Mouse (Mus musculus) G1E (cell line): ENCODE results near the gene Dhcr24. TPM values are rescaled to one million over a fixed set of nuclear protein-coding genes. Genes with fewer than 3 reads are reported as not detected.

Experiments used
- ATAC-seq: 2 replicates; pipeline ENCODE4 v1.8.0; 2016; ENCODE audit warnings: mild to moderate bottlenecking; ENCODE audit not compliant: insufficient number of reproducible peaks, poor library complexity, low FRiP score, severe bottlenecking; ENCODE audit errors: extremely low read depth
- DNase-seq: peaks from one replicate; pipeline ENCODE4 v3.0.0; 2012; ENCODE audit warnings: low spot score
- H3K27me3 ChIP-seq: 2 replicates; pipeline ENCODE4 v1.6.1; 2012; ENCODE audit warnings: mild to moderate bottlenecking, low read length, inconsistent platforms; ENCODE audit not compliant: insufficient read depth
- H3K36me3 ChIP-seq: replicated peaks from 2 replicates; pipeline ENCODE3; 2012; ENCODE audit warnings: mild to moderate bottlenecking, inconsistent platforms
- H3K4me1 ChIP-seq: 2 replicates; pipeline ENCODE4 v1.6.1; 2012; ENCODE audit warnings: low read depth, low read length, inconsistent platforms, mixed read lengths; ENCODE audit not compliant: insufficient read depth
- H3K4me3 ChIP-seq: 2 replicates; pipeline ENCODE4 v1.5.1; 2012; ENCODE audit warnings: low read depth, mild to moderate bottlenecking, inconsistent platforms, low read length, moderate library complexity, mixed read lengths
- H3K9me3 ChIP-seq: replicated peaks from 2 replicates; pipeline ENCODE4 v1.6.1; 2012; ENCODE audit warnings: inconsistent platforms
- CTCF ChIP-seq: IDR thresholded peaks from 2 replicates; pipeline ENCODE4 v1.5.1; 2012; ENCODE audit warnings: low read depth, low read length, inconsistent platforms, mixed read lengths
- GATA1 ChIP-seq: IDR thresholded peaks from 2 replicates; pipeline ENCODE4 v1.6.1; 2012; ENCODE audit warnings: borderline replicate concordance, low read length, inconsistent platforms, mixed read lengths
- GATA2 ChIP-seq: IDR thresholded peaks from 2 replicates; pipeline ENCODE4 v1.6.1; 2012; ENCODE audit warnings: low read depth, low read length, inconsistent platforms, borderline replicate concordance
- POLR2AphosphoS5 ChIP-seq: IDR thresholded peaks from 2 replicates; pipeline ENCODE4 v1.6.1; 2012; ENCODE audit warnings: low read depth, low read length, inconsistent platforms; ENCODE audit not compliant: insufficient replicate concordance
- TAL1 ChIP-seq: conservative IDR thresholded peaks from 2 replicates; pipeline ENCODE4 v1.6.1; 2012; ENCODE audit warnings: low read depth, low read length, inconsistent platforms, mixed read lengths
- polyA plus RNA-seq: library from polyadenylated mRNA; stranded (reverse); fragments of >175 nt; gene quantifications from 2 replicates; pipeline ENCODE4 v1.2.3, GENCODE M21; 2012
- total RNA-seq, 2 experiments: library from RNA; stranded (forward) in 1 of 2; stranded (reverse) in 1 of 2; fragments of 200-1000 nt in 1 of 2; fragments of >200 nt in 1 of 2; fragmentation: Nextera tagmentation in 1 of 2; gene quantifications; 2 replicates each; pipeline ENCODE4 v1.2.3; 2014 to 2017

Gene Dhcr24
- total and polyA plus RNA-seq, 3 experiments = 15.4 to 43.4 (median 33.2) TPM

DNA sequence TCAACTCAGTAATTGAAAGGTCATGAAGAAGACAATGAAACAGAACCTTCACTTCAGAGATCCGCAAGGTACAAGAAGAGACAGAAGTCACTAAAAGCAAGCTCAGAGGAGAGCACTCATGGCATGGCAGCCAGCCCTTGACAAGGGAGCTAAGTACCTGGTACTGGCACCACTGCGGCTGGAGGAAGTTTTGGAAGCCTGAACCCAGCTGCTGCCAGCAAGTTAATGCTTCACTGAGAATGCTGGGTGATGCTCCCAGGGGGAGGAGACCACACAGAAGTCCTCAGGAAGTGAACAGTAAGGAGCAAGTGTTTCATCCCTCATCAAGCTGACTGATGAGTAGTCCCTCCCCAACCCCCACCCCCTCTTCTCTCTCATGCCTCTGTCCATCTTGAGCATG is 18.6 kb upstream of the Dhcr24 start:
- Histone ChIP-seq H3K9me3 (no peaks in the 10 kb centered on the region), H3K4me1 (no peaks in the 10 kb centered on the region), H3K4me3 (no peak overlapping the region), H3K27me3 (peaks cover 51% of the 10 kb centered on the region), H3K36me3 (no peaks in the 10 kb centered on the region)
- no peak for DNase-seq
- ATAC-seq = no peak
- TF ChIP-seq GATA2 = no peak
- no peak for TF ChIP-seq TAL1
- TF ChIP-seq GATA1 = no peak
- TF ChIP-seq CTCF = no peak
- no peak for TF ChIP-seq POLR2AphosphoS5

DNA sequence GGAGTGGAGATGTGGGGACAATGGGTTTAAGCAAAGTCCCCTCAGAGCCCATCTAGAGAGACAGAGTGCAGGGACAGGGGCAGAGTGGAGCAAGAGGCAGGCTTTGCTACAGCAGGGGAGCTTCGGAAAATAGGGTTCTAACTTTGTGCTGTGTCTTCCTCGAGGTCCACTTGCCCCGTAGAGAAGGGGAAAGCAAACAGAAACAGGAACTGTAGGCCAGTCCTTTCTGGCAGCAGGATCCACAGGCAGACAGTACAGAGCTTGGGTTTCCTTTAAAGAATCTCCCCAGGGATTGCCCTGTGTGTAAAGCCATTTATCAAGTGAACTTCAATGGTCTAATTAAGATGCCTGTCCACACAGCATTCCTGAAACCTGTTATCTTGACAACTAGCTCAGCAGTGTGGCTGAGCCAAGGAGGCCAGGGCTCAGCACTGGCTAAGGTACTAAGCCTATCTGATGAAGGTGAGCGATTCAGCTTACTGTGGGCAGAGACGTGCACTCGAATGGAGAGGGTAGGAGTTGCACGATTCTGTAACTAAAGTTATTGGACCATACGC is 14.9 kb upstream of the Dhcr24 start:
- Histone ChIP-seq H3K9me3 (no peaks in the 10 kb centered on the region), H3K4me3 (no peak overlapping the region), H3K27me3 (peaks cover 55% of the 10 kb centered on the region), H3K36me3 (no peaks in the 10 kb centered on the region), H3K4me1 (no peaks in the 10 kb centered on the region)
- DNase-seq (no peak), ATAC-seq (no peak)
- no peak for TF ChIP-seq TAL1

DNA sequence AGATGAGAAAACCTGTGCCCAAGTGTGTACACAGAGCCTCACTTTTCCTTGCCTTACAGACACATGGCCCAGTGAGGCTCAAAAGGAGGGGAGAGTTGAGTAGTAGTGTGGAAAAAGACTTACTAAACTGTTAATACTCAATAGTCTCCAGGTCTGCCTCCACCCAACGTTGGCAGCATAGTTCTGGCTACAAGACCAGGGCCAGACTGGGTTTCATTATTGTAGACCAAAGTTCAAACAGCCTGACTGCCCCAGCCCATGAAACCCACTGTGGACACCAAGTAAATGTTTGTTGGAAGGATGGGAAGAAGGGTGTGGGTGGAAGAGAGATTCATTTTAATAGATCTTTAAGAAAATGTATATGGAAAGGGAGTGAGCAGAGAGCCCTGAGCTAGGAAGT is 13.9 kb upstream of the Dhcr24 start:
- ATAC-seq (no peak), DNase-seq (no peak)
- Histone ChIP-seq H3K4me1 (no peaks in the 10 kb centered on the region), H3K36me3 (no peaks in the 10 kb centered on the region), H3K4me3 (no peak overlapping the region), H3K9me3 (no peaks in the 10 kb centered on the region), H3K27me3 (peaks cover 53% of the 10 kb centered on the region)
- no peak for TF ChIP-seq TAL1
- TF ChIP-seq POLR2AphosphoS5 = no peak
- TF ChIP-seq GATA2 = no peak

DNA sequence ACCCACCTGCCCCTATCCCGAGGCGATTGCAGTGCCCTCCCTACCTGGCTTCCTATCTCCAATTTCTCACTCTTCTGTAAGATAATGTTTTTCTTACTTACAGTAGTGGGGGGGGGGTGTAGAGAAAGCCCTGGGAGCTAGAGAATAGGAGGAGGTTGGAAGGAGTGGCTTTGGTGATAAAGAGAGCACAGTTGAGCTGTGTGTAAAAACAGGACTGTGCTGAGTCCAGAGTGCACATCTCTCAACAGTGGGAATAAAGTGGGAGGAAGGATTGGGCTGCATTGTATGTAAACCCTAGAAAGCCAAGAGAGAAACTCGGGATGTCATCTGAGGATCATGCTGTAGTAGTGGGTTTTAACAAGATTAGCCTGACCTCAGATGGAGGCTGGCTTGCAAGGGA is 12.7 kb upstream of the Dhcr24 start:
- ATAC-seq (no peak), DNase-seq (no peak)
- H3K27me3 ChIP-seq = peaks cover 48% of the 10 kb centered on the region
- no peaks in the 10 kb centered on the region for H3K4me1 ChIP-seq
- no peak for TF ChIP-seq TAL1
- TF ChIP-seq CTCF = no peak
- no peak for TF ChIP-seq GATA1
- TF ChIP-seq GATA2 = no peak
- no peak for TF ChIP-seq POLR2AphosphoS5
- H3K4me3 ChIP-seq = no peak overlapping the region
- H3K9me3 ChIP-seq = no peaks in the 10 kb centered on the region
- H3K36me3 ChIP-seq = no peaks in the 10 kb centered on the region

DNA sequence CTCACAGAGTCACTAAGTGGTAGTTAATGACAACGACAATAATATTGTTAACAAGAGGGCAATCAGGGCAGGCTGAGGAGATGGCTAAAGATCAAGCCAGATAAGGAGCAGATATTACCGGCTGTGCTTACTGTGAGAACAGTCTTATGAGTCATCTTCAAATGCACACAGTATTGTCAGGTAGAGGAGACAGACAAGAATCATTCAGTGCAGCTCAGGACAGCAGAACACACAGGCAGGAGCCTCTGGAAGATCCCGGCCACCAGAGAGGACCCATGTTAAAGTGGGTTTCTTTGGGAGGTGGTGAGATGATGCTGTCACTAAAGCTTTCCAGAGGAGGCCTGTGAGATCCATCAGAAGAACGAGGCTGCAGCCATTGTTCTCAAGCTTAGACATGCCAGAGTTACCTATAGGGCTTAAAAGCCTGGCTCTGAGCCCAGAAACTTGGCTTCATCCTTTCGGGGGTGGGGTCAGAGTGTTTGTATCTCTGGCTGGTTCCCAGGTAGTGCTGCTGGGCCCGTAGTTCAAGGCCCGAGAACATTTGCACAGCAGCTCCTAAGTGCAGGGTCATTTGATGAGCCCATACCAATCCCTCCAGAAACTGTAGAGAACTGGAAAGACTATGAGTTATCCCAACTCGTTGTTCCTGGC is 10.2 kb upstream of the Dhcr24 start:
- no peaks in the 10 kb centered on the region for H3K36me3 ChIP-seq
- no peak for ATAC-seq
- H3K27me3 ChIP-seq = peaks cover 46% of the 10 kb centered on the region
- no peak for DNase-seq
- no peak for TF ChIP-seq TAL1
- TF ChIP-seq CTCF = no peak
- TF ChIP-seq GATA2 = no peak
- no peak for TF ChIP-seq POLR2AphosphoS5
- TF ChIP-seq GATA1 = no peak
- no peaks in the 10 kb centered on the region for H3K4me1 ChIP-seq
- no peaks in the 10 kb centered on the region for H3K9me3 ChIP-seq
- no peak overlapping the region for H3K4me3 ChIP-seq

DNA sequence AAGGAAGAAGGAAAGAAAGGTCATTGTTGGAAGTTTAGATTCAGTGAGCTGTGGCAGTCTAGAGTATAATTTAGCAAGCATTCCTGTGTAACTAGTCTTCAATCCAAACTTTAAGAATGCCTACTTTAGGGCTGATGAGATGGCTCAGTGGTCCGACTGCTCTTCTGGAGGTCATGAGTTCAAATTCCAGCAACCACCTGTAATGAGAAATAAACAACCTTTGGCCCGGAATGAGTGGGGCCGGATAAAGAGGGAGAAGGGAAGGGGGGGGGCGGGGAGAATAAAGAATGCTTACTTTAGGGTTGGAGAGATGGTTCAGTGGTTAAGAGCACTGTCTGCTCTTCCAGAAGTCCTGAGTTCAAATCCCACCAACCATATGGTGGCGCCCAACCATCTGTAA is 3.6 kb upstream of the Dhcr24 start:
- TF ChIP-seq CTCF (no peak), GATA1 (no peak), POLR2AphosphoS5 (no peak), TAL1 (no peak), GATA2 (no peak)
- peaks cover 17% of the 10 kb centered on the region for H3K27me3 ChIP-seq
- no peak overlapping the region for H3K4me3 ChIP-seq
- H3K36me3 ChIP-seq = peaks cover 3% of the 10 kb centered on the region
- H3K9me3 ChIP-seq = no peaks in the 10 kb centered on the region
- DNase-seq (no peak), ATAC-seq (no peak)
- H3K4me1 ChIP-seq = peaks cover 23% of the 10 kb centered on the region

DNA sequence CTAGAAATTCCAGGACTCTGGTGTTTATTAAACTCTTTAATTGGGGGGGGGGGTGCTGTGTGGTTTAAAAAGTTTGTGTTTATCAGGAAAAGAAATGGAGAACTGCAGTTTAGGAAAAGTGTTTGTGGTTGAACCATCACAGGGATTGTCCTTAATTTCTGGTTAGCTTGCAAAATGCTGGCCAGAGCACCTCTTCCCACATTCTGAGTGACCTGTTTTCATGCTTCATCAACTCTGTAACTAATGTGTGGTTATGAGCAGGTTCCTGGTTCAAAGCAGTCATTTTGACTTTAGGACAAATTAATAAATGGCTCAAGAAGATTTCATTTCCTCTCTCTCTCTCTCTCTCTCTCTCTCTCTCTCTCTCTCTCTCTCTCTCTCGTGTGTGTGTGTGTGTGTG is 2.9 kb upstream of the Dhcr24 start:
- TF ChIP-seq GATA2 = no peak
- no peak for TF ChIP-seq TAL1
- TF ChIP-seq CTCF = no peak
- no peak for TF ChIP-seq GATA1
- TF ChIP-seq POLR2AphosphoS5 = no peak
- H3K4me3 ChIP-seq = no peak overlapping the region
- peaks cover 17% of the 10 kb centered on the region for H3K27me3 ChIP-seq
- ATAC-seq (no peak), DNase-seq (no peak)
- H3K9me3 ChIP-seq = no peaks in the 10 kb centered on the region
- H3K4me1 ChIP-seq = peaks cover 30% of the 10 kb centered on the region
- peaks cover 10% of the 10 kb centered on the region for H3K36me3 ChIP-seq
